Mouse (Mus musculus): ENCODE data around the gene Prr5. TPM values are rescaled to one million over a fixed set of nuclear protein-coding genes. Genes with fewer than 3 reads are reported as not detected.

The Prr5 gene
- polyA plus RNA-seq (2017; shearing (Covaris generic)) = not detected

- no peak for ATAC-seq
Measured at GRCm38 (mm10) chr15:84668938-84669747, at the start of gene Prr5. TSS of gene Prr5 (plus strand) at chr15:84669620.

- no peak for ATAC-seq
Measured at GRCm38 (mm10) chr15:84620028-84620427, 49.4 kb upstream of the Prr5 start.

- no peak for ATAC-seq
Measured at GRCm38 (mm10) chr15:84621722-84622428, 47.5 kb upstream of the Prr5 start.

GRCm38 (mm10) chr15:84624870-84625269 is 44.5 kb upstream of the Prr5 start:
- ATAC-seq = no peak

GRCm38 (mm10) chr15:84625712-84626414 is 43.6 kb upstream of the Prr5 start:
- no peak for ATAC-seq

GRCm38 (mm10) chr15:84627308-84627707 is 42.1 kb upstream of the Prr5 start:
- ATAC-seq = no peak

GRCm38 (mm10) chr15:84629680-84630079 is 39.7 kb upstream of the Prr5 start:
- ATAC-seq = no peak

- peak; percentile 52 for ATAC-seq
Measured at GRCm38 (mm10) chr15:84631560-84631959, 37.9 kb upstream of the Prr5 start.

GRCm38 (mm10) chr15:84634361-84634760 is 35.1 kb upstream of the Prr5 start:
- ATAC-seq = no peak

- no peak for ATAC-seq
Measured at GRCm38 (mm10) chr15:84638405-84638804, 31.0 kb upstream of the Prr5 start.

GRCm38 (mm10) chr15:84639072-84639450 is 30.4 kb upstream of the Prr5 start:
- ATAC-seq = no peak

- no peak for ATAC-seq
Measured at GRCm38 (mm10) chr15:84639451-84640136, 29.8 kb upstream of the Prr5 start.

GRCm38 (mm10) chr15:84640722-84641121 is 28.7 kb upstream of the Prr5 start:
- no peak for ATAC-seq

- ATAC-seq = no peak
Measured at GRCm38 (mm10) chr15:84641127-84641526, 28.3 kb upstream of the Prr5 start.

GRCm38 (mm10) chr15:84641948-84642347 is 27.5 kb upstream of the Prr5 start:
- no peak for ATAC-seq

GRCm38 (mm10) chr15:84643178-84643577 is 26.2 kb upstream of the Prr5 start:
- ATAC-seq = no peak

GRCm38 (mm10) chr15:84651481-84651880 is 17.9 kb upstream of the Prr5 start:
- no peak for ATAC-seq

GRCm38 (mm10) chr15:84653151-84653550 is 16.3 kb upstream of the Prr5 start:
- ATAC-seq = no peak

- peak; percentile 23 for ATAC-seq
Measured at GRCm38 (mm10) chr15:84653979-84654966, 15.1 kb upstream of the Prr5 start.

GRCm38 (mm10) chr15:84654975-84655374 is 14.4 kb upstream of the Prr5 start:
- no peak for ATAC-seq

- no peak for ATAC-seq
Measured at GRCm38 (mm10) chr15:84656689-84657088, 12.7 kb upstream of the Prr5 start.
